Mouse (Mus musculus) E14TG2a.4 (cell line): ENCODE measurements at regions not wholly inside any gene's neighbourhood (a gene's known extent, or its start where the extent isn't known, plus 50 kb on each side); places are given as distances from the start of the nearest gene placed in this dataset.

ENCODE experiments used
- CTCF ChIP-seq: conservative IDR thresholded peaks from 2 replicates; pipeline ENCODE4 v1.5.1; 2014; ENCODE audit warnings: low read length
- NANOG ChIP-seq: IDR thresholded peaks from 2 replicates; pipeline ENCODE4 v1.6.1; 2014; ENCODE audit warnings: borderline replicate concordance, low read length, mixed read lengths
- POU5F1 ChIP-seq: IDR thresholded peaks from 2 replicates; pipeline ENCODE4 v1.6.1; 2014; ENCODE audit warnings: low read length, borderline replicate concordance

DNA sequence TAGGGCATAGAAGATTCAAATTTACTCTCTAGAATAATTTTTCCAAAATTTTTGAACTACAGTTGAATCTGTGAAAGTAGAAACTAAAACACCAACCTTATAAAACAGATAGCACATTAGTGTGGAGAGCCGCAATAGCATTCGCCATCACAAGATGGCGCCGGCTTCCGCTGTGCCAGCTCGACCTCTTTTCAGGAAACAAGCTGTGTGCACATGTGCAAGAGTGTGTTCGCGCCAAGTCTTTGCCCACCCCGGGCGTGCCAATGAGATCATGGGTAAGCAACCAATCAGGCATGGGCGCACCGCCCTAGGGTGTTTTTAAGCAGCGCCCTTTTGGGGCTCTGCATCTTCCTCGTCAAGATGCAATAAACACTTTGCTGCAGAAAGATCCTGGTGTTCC is 432.2 kb upstream of the Gm10306 start:
- TF ChIP-seq CTCF (peak; percentile 48), NANOG (no peak), POU5F1 (no peak)
